9 mouse cellular contexts compared by ENCODE assay signal in the genomic region with DNA sequence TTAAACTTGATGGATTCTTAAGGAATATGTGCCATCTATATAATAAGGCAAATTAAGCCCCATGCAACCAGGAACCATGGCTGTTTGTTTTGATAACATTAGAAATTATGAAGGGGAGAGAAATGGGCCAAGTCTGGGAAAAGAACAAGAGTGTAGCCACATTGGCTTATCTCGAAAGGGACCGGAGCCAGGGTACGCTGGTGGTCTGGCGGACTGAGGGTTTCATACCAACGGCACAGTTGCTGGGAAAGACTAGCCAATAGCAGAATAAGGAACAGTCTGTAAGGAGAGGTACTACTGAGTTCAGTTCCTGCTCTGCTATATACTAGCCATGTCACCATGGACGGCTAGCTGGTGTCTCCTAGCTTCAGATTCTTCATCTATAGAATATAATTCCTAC.
DNase-seq lines count a peak whose midpoint lies in the region; ATAC-seq lines count a peak whose summit lies in the region.
"Had no signal": no experiment of that assay in that cellular context is flagged by ENCODE, and none has a peak within 500 bp of the region (broad histone marks: within the 10 kb centered on the region; RNA-seq: fewer than 3 reads in every experiment).

No protein-coding gene starts in this region.

- DNase-seq in heart, adult 9 months (ENCODE audit: low spot score in 2 of 2), result no peak
- DNase-seq in neural tube, embryonic 11.5 days (ENCODE audit: low spot score), result no peak

- no peak for ATAC-seq in heart, embryonic 12.5 days (ENCODE audit: insufficient number of reproducible peaks, low FRiP score)
- ATAC-seq in neural tube, embryonic 11.5 days (ENCODE audit: insufficient read depth, low FRiP score, low TSS enrichment), result 0 out of 2 replicates have a peak, but pooled peaks have one; percentile 14
- ATAC-seq in neural tube, embryonic 15.5 days (ENCODE audit: low FRiP score), result no peak
- peak; percentile 27; the same call in 1 of the 2 replicates for ATAC-seq in intestine, embryonic 16.5 days
- no peak for ATAC-seq in midbrain, embryonic 13.5 days
- ATAC-seq in granulocyte monocyte progenitor cell, adult 5-6 weeks (replicated peaks; ENCODE audit: poor library complexity, severe bottlenecking), result no peak
- ATAC-seq: CD4-positive, CD25-positive, alpha-beta regulatory T cell, adult 4 months had no signal

- H3K4me2 ChIP-seq in heart, embryonic 12.5 days, result no peak overlapping the region
- H3K4me2 ChIP-seq in neural tube, embryonic 11.5 days (ENCODE audit: low read depth), result no peak overlapping the region
- no peak overlapping the region for H3K4me2 ChIP-seq in neural tube, embryonic 15.5 days
- no peak overlapping the region for H3K4me2 ChIP-seq in intestine, embryonic 16.5 days (ENCODE audit: low read depth, low read length)
- H3K4me2 ChIP-seq in midbrain, embryonic 13.5 days (replicated peaks), result no peak overlapping the region
- H3K4me2 ChIP-seq: limb, embryonic 12.5 days had no signal

- peaks cover 18% of the 10 kb centered on the region for H3K4me1 ChIP-seq in heart, embryonic 12.5 days (replicated peaks)
- H3K4me1 ChIP-seq in neural tube, embryonic 11.5 days (ENCODE audit: control insufficient read depth, insufficient read depth, low read length), result peaks cover 10% of the 10 kb centered on the region
- H3K4me1 ChIP-seq in neural tube, embryonic 15.5 days, result 0 out of 2 replicates have a peak, but pooled peaks cover 8% of the 10 kb centered on the region
- peaks cover 7% of the 10 kb centered on the region; the same call in 1 of the 2 replicates for H3K4me1 ChIP-seq in intestine, embryonic 16.5 days (ENCODE audit: control insufficient read depth, insufficient read depth, low read length)
- peaks cover 8% of the 10 kb centered on the region; the same call in 1 of the 2 replicates for H3K4me1 ChIP-seq in midbrain, embryonic 13.5 days (replicated peaks)
- H3K4me1 ChIP-seq: limb, embryonic 12.5 days had no signal

- peak overlapping the region; percentile 31; the same call in 1 of the 2 replicates for H3K27ac ChIP-seq in heart, embryonic 12.5 days (ENCODE audit: poor library complexity, severe bottlenecking)
- no peak overlapping the region for H3K27ac ChIP-seq in neural tube, embryonic 11.5 days (ENCODE audit: low read depth, low read length)
- no peak overlapping the region for H3K27ac ChIP-seq in neural tube, embryonic 15.5 days (replicated peaks)
- H3K27ac ChIP-seq in intestine, embryonic 16.5 days (ENCODE audit: low read length), result peak overlapping the region; percentile 9; the same call in 1 of the 2 replicates
- H3K27ac ChIP-seq in midbrain, embryonic 13.5 days, result no peak overlapping the region
- H3K27ac ChIP-seq: limb, embryonic 12.5 days had no signal

- no peak overlapping the region for H3K4me3 ChIP-seq in heart, embryonic 12.5 days
- H3K4me3 ChIP-seq in neural tube, embryonic 11.5 days (ENCODE audit: low read depth, low read length), result no peak overlapping the region
- no peak overlapping the region for H3K4me3 ChIP-seq in neural tube, embryonic 15.5 days (replicated peaks)
- no peak overlapping the region for H3K4me3 ChIP-seq in intestine, embryonic 16.5 days (ENCODE audit: low read length)
- no peak overlapping the region for H3K4me3 ChIP-seq in midbrain, embryonic 13.5 days (replicated peaks)
- H3K4me3 ChIP-seq: limb, embryonic 12.5 days had no signal

- H3K27me3 ChIP-seq in heart, embryonic 12.5 days (replicated peaks), result no peaks in the 10 kb centered on the region
- H3K27me3 ChIP-seq in neural tube, embryonic 11.5 days (ENCODE audit: control insufficient read depth, insufficient read depth, low read length), result no peaks in the 10 kb centered on the region
- H3K27me3 ChIP-seq in neural tube, embryonic 15.5 days (replicated peaks), result no peaks in the 10 kb centered on the region
- H3K27me3 ChIP-seq in intestine, embryonic 16.5 days (replicated peaks; ENCODE audit: control insufficient read depth, insufficient read depth, low read length), result no peaks in the 10 kb centered on the region
- peaks cover 3% of the 10 kb centered on the region; the same call in 1 of the 2 replicates for H3K27me3 ChIP-seq in midbrain, embryonic 13.5 days
- H3K27me3 ChIP-seq: limb, embryonic 12.5 days had no signal

- no peak overlapping the region for H3K9ac ChIP-seq in heart, embryonic 12.5 days
- no peak overlapping the region for H3K9ac ChIP-seq in neural tube, embryonic 11.5 days (ENCODE audit: low read length)
- H3K9ac ChIP-seq in neural tube, embryonic 15.5 days (replicated peaks), result no peak overlapping the region
- no peak overlapping the region for H3K9ac ChIP-seq in intestine, embryonic 16.5 days (ENCODE audit: low read depth, low read length)
- H3K9ac ChIP-seq in midbrain, embryonic 13.5 days (replicated peaks), result no peak overlapping the region
- H3K9ac ChIP-seq: limb, embryonic 12.5 days had no signal

- 60% methylated on average over 6 of the region's 6 CpGs for WGBS in heart, embryonic 12.5 days
- WGBS in neural tube, embryonic 11.5 days, result 79% methylated on average over 6 of the region's 6 CpGs
- 78% methylated on average over 6 of the region's 6 CpGs for WGBS in neural tube, embryonic 15.5 days
- WGBS in intestine, embryonic 16.5 days, result 80% methylated on average over 6 of the region's 6 CpGs
- WGBS in midbrain, embryonic 13.5 days, result 92% methylated on average over 6 of the region's 6 CpGs

- no peaks in the 10 kb centered on the region for H3K9me3 ChIP-seq in heart, embryonic 12.5 days (replicated peaks)
- no peaks in the 10 kb centered on the region for H3K9me3 ChIP-seq in neural tube, embryonic 11.5 days (ENCODE audit: control insufficient read depth, low read length)
- no peaks in the 10 kb centered on the region for H3K9me3 ChIP-seq in neural tube, embryonic 15.5 days (replicated peaks)
- no peaks in the 10 kb centered on the region for H3K9me3 ChIP-seq in intestine, embryonic 16.5 days (ENCODE audit: control insufficient read depth, low read length)
- H3K9me3 ChIP-seq in midbrain, embryonic 13.5 days, result no peaks in the 10 kb centered on the region
- H3K9me3 ChIP-seq: limb, embryonic 12.5 days had no signal

- no peaks in the 10 kb centered on the region for H3K36me3 ChIP-seq in heart, embryonic 12.5 days
- H3K36me3 ChIP-seq in neural tube, embryonic 11.5 days (ENCODE audit: control insufficient read depth, insufficient read depth, low read length), result no peaks in the 10 kb centered on the region
- H3K36me3 ChIP-seq in neural tube, embryonic 15.5 days, result no peaks in the 10 kb centered on the region
- no peaks in the 10 kb centered on the region for H3K36me3 ChIP-seq in intestine, embryonic 16.5 days (ENCODE audit: control insufficient read depth, insufficient read depth, low read length)
- H3K36me3 ChIP-seq in midbrain, embryonic 13.5 days, result no peaks in the 10 kb centered on the region
- H3K36me3 ChIP-seq: limb, embryonic 12.5 days had no signal

Comparison
In these comparisons a context has a peak if more than half of its experiments do, and no peak if none do; other contexts are left out.
1. ATAC-seq: peak in neural tube, embryonic 11.5 days (single experiment) and intestine, embryonic 16.5 days (single experiment); none in heart, embryonic 12.5 days (single experiment), neural tube, embryonic 15.5 days (single experiment), midbrain, embryonic 13.5 days (single experiment) and granulocyte monocyte progenitor cell, adult 5-6 weeks (single experiment).
2. H3K27ac ChIP-seq: peak in heart, embryonic 12.5 days (single experiment) and intestine, embryonic 16.5 days (single experiment); none in neural tube, embryonic 11.5 days (single experiment), neural tube, embryonic 15.5 days (single experiment) and midbrain, embryonic 13.5 days (single experiment).